Comparison of ENCODE assay signal across 17 mouse cellular contexts in genomic region chr12:4045992-4046391, GRCm38 (mm10). TPM values are rescaled to one million over a fixed set of nuclear protein-coding genes. Genes with fewer than 3 reads are reported as not detected.
A peak's percentile ranks its signal among the peaks of the same experiment; 100 is the strongest.
DNase-seq lines count a peak whose midpoint lies in the region; ATAC-seq lines count a peak whose summit lies in the region.
"Had no signal": no experiment of that assay in that cellular context is flagged by ENCODE, and none has a peak within 500 bp of the region (broad histone marks: within the 10 kb centered on the region; RNA-seq: fewer than 3 reads in every experiment).

No protein-coding gene starts in this region.

- no peaks in the 10 kb centered on the region for H3K9me3 ChIP-seq in heart, embryonic 10.5 days
- no peaks in the 10 kb centered on the region for H3K9me3 ChIP-seq in heart, embryonic 14.5 days (ENCODE audit: control insufficient read depth, low read length)
- H3K9me3 ChIP-seq in intestine, embryonic 15.5 days = no peaks in the 10 kb centered on the region
- no peaks in the 10 kb centered on the region for H3K9me3 ChIP-seq in hindbrain, embryonic 16.5 days (ENCODE audit: control insufficient read depth, low read length)
- no peaks in the 10 kb centered on the region for H3K9me3 ChIP-seq in kidney, embryonic 15.5 days (replicated peaks)
- H3K9me3 ChIP-seq: embryonic facial prominence, embryonic 12.5 days; forebrain, embryonic 15.5 days; hindbrain, embryonic 10.5 days had no signal

- H3K4me3 ChIP-seq in heart, embryonic 10.5 days = no peak overlapping the region
- H3K4me3 ChIP-seq in heart, embryonic 14.5 days (ENCODE audit: control insufficient read depth in 1 of 2, insufficient read depth in 1 of 2, low read depth in 1 of 2, low read length in 2 of 2) = no peak overlapping the region
- no peak overlapping the region for H3K4me3 ChIP-seq in intestine, embryonic 15.5 days (replicated peaks)
- no peak overlapping the region for H3K4me3 ChIP-seq in hindbrain, embryonic 16.5 days (ENCODE audit: low read length)
- H3K4me3 ChIP-seq in kidney, embryonic 15.5 days (replicated peaks) = no peak overlapping the region
- H3K4me3 ChIP-seq: embryonic facial prominence, embryonic 12.5 days; forebrain, embryonic 15.5 days; hindbrain, embryonic 10.5 days had no signal

- DNase-seq in heart, embryonic 10.5 days (ENCODE audit: low spot score) = peak; percentile 77
- no peak for DNase-seq in heart, postnatal 25 days (ENCODE audit: low spot score)
- no peak for DNase-seq in heart, postnatal 10 days
- DNase-seq: adrenal gland, postnatal 10 days; cerebellum, adult 11 months; cerebellum, adult 9-10 months; cerebellum, postnatal 25 days; gastrocnemius, postnatal 36 days; kidney, adult 18-20 months had no signal

- no peaks in the 10 kb centered on the region for H3K27me3 ChIP-seq in heart, embryonic 10.5 days (ENCODE audit: insufficient read depth, poor library complexity, severe bottlenecking)
- no peaks in the 10 kb centered on the region for H3K27me3 ChIP-seq in heart, embryonic 14.5 days (ENCODE audit: control insufficient read depth, insufficient read depth, low read length)
- no peaks in the 10 kb centered on the region for H3K27me3 ChIP-seq in intestine, embryonic 15.5 days (replicated peaks)
- H3K27me3 ChIP-seq in hindbrain, embryonic 16.5 days (replicated peaks; ENCODE audit: control insufficient read depth, insufficient read depth, low read length) = no peaks in the 10 kb centered on the region
- peaks cover 4% of the 10 kb centered on the region for H3K27me3 ChIP-seq in kidney, embryonic 15.5 days
- H3K27me3 ChIP-seq: forebrain, embryonic 15.5 days had no signal

- no peaks in the 10 kb centered on the region for H3K36me3 ChIP-seq in heart, embryonic 10.5 days
- H3K36me3 ChIP-seq in heart, embryonic 14.5 days (ENCODE audit: control insufficient read depth, insufficient read depth, low read length) = no peaks in the 10 kb centered on the region
- no peaks in the 10 kb centered on the region for H3K36me3 ChIP-seq in intestine, embryonic 15.5 days
- H3K36me3 ChIP-seq in hindbrain, embryonic 16.5 days (ENCODE audit: control insufficient read depth, insufficient read depth, low read length) = no peaks in the 10 kb centered on the region
- H3K36me3 ChIP-seq in kidney, embryonic 15.5 days = no peaks in the 10 kb centered on the region
- H3K36me3 ChIP-seq: embryonic facial prominence, embryonic 12.5 days; forebrain, embryonic 15.5 days; hindbrain, embryonic 10.5 days had no signal

- H3K27ac ChIP-seq in heart, embryonic 10.5 days = peak overlapping the region; percentile 79; the same call in 1 of the 2 replicates
- H3K27ac ChIP-seq in heart, embryonic 14.5 days (replicated peaks in 1 of 2; ENCODE audit: control insufficient read depth in 1 of 2, insufficient read depth in 1 of 2, low read depth in 2 of 2, low read length in 2 of 2) = peak overlapping the region; percentile 61 to 71
- H3K27ac ChIP-seq in intestine, embryonic 15.5 days = no peak overlapping the region
- H3K27ac ChIP-seq in hindbrain, embryonic 16.5 days (ENCODE audit: low read depth, low read length) = no peak overlapping the region
- H3K27ac ChIP-seq in kidney, embryonic 15.5 days = no peak overlapping the region
- H3K27ac ChIP-seq: embryonic facial prominence, embryonic 12.5 days; forebrain, embryonic 15.5 days; hindbrain, embryonic 10.5 days; hindbrain, embryonic 14.5 days had no signal

- H3K4me1 ChIP-seq in heart, embryonic 10.5 days = peaks cover 47% of the 10 kb centered on the region
- H3K4me1 ChIP-seq in heart, embryonic 14.5 days (ENCODE audit: control insufficient read depth in 2 of 2, insufficient read depth in 2 of 2, low read length in 2 of 2) = peaks cover 27 to 30% of the 10 kb centered on the region in 2 experiments
- H3K4me1 ChIP-seq in intestine, embryonic 15.5 days (replicated peaks) = no peaks in the 10 kb centered on the region
- H3K4me1 ChIP-seq in hindbrain, embryonic 16.5 days (ENCODE audit: control insufficient read depth, insufficient read depth, low read depth, low read length) = no peaks in the 10 kb centered on the region
- no peaks in the 10 kb centered on the region for H3K4me1 ChIP-seq in kidney, embryonic 15.5 days
- H3K4me1 ChIP-seq: embryonic facial prominence, embryonic 12.5 days; forebrain, embryonic 15.5 days had no signal

- no peak overlapping the region for H3K9ac ChIP-seq in heart, embryonic 14.5 days (ENCODE audit: low read length)
- H3K9ac ChIP-seq in intestine, embryonic 15.5 days = no peak overlapping the region
- no peak overlapping the region for H3K9ac ChIP-seq in hindbrain, embryonic 16.5 days (ENCODE audit: low read depth, low read length)
- no peak overlapping the region for H3K9ac ChIP-seq in kidney, embryonic 15.5 days
- H3K9ac ChIP-seq: embryonic facial prominence, embryonic 12.5 days; forebrain, embryonic 15.5 days; hindbrain, embryonic 14.5 days had no signal

- intact Hi-C loops in heart, postnatal 25 days (cut with DNase I) = no loop called here
- intact Hi-C loops in heart, postnatal 10 days (cut with DNase I) = no loop called here

- ATAC-seq in heart, embryonic 14.5 days (ENCODE audit: insufficient number of reproducible peaks, insufficient read depth, low FRiP score, low read depth) = peak; percentile 59
- ATAC-seq in intestine, embryonic 15.5 days = peak; percentile 15; the same call in 1 of the 2 replicates
- no peak for ATAC-seq in hindbrain, embryonic 16.5 days
- ATAC-seq in kidney, embryonic 15.5 days (replicated peaks; ENCODE audit: low FRiP score) = no peak
- ATAC-seq: forebrain, embryonic 15.5 days had no signal

- peak overlapping the region; percentile 31; the same call in 1 of the 2 replicates for H3K4me2 ChIP-seq in heart, embryonic 14.5 days (ENCODE audit: low read length)
- H3K4me2 ChIP-seq in intestine, embryonic 15.5 days (replicated peaks) = no peak overlapping the region
- no peak overlapping the region for H3K4me2 ChIP-seq in hindbrain, embryonic 16.5 days (ENCODE audit: low read length)
- H3K4me2 ChIP-seq in kidney, embryonic 15.5 days = no peak overlapping the region
- H3K4me2 ChIP-seq: embryonic facial prominence, embryonic 12.5 days; forebrain, embryonic 15.5 days; hindbrain, embryonic 14.5 days had no signal

- 21% methylated on average over 1 of the region's 1 CpGs for WGBS in heart, embryonic 10.5 days
- WGBS in heart, embryonic 14.5 days = 9% methylated on average over 1 of the region's 1 CpGs
- WGBS in intestine, embryonic 15.5 days = 42% methylated on average over 1 of the region's 1 CpGs
- whole genome bisulfite sequencing in hindbrain, embryonic 16.5 days = 78% methylated on average over 1 of the region's 1 CpGs
- WGBS in kidney, embryonic 15.5 days = 62% methylated on average over 1 of the region's 1 CpGs

RNA-seq across cellular contexts. Expression of gene Efr3b, which starts 7.3 kb away (rescaled TPM):
- 9.9 and 16.0 TPM in 2 replicates for polyA plus RNA-seq in heart, embryonic 10.5 days (2016; fragmentation: Nextera tagmentation; extraction: Ambion mirVana)
- total RNA-seq in heart, postnatal 25 days (2021) = 1 to 10 TPM; 7.3 to 7.9 TPM
- 4.4 and 5.6 TPM in 2 replicates for polyA plus RNA-seq in heart, embryonic 14.5 days (2014; fragmentation: Nextera tagmentation; extraction: Ambion mirVana)
- total RNA-seq in heart, postnatal 10 days (2021) = 10 to 100 TPM in 1 of 2 experiments, 1 to 10 TPM in 1; 9.8 to 15.8 TPM
- 3.0 and 3.2 TPM in 2 replicates for polyA plus RNA-seq in intestine, embryonic 15.5 days (2015; fragmentation: Nextera tagmentation; extraction: Ambion mirVana)
- polyA plus RNA-seq in hindbrain, embryonic 16.5 days (2015; fragmentation: Nextera tagmentation; extraction: Ambion mirVana) = 34.2 and 39.0 TPM in 2 replicates
- 3.4 TPM in 2 replicates for polyA plus RNA-seq in kidney, embryonic 15.5 days (2015; fragmentation: Nextera tagmentation; extraction: Ambion mirVana)

RNA-seq across cellular contexts. Expression of gene Dnajc27, which starts 36.4 kb away (rescaled TPM):
- 8.2 and 11.0 TPM in 2 replicates for polyA plus RNA-seq in heart, embryonic 10.5 days (2016; fragmentation: Nextera tagmentation; extraction: Ambion mirVana)
- total RNA-seq in heart, postnatal 25 days (2021) = 1 to 10 TPM; 7.2 TPM
- 7.8 and 8.7 TPM in 2 replicates for polyA plus RNA-seq in heart, embryonic 14.5 days (2014; fragmentation: Nextera tagmentation; extraction: Ambion mirVana)
- 1 to 10 TPM; 6.8 to 7.3 TPM for total RNA-seq in heart, postnatal 10 days (2021)
- 4.3 and 5.4 TPM in 2 replicates for polyA plus RNA-seq in intestine, embryonic 15.5 days (2015; fragmentation: Nextera tagmentation; extraction: Ambion mirVana)
- polyA plus RNA-seq in hindbrain, embryonic 16.5 days (2015; fragmentation: Nextera tagmentation; extraction: Ambion mirVana) = 24.1 and 24.3 TPM in 2 replicates
- 6.3 and 7.1 TPM in 2 replicates for polyA plus RNA-seq in kidney, embryonic 15.5 days (2015; fragmentation: Nextera tagmentation; extraction: Ambion mirVana)

Comparison
In these comparisons a context has a peak if more than half of its experiments do, and no peak if none do; other contexts are left out.
1. H3K27ac ChIP-seq: peak in heart, embryonic 10.5 days (single experiment) and heart, embryonic 14.5 days (2 of 2); none in intestine, embryonic 15.5 days (single experiment), hindbrain, embryonic 16.5 days (single experiment) and kidney, embryonic 15.5 days (single experiment).
2. ATAC-seq: peak in heart, embryonic 14.5 days (single experiment) and intestine, embryonic 15.5 days (single experiment); none in hindbrain, embryonic 16.5 days (single experiment) and kidney, embryonic 15.5 days (single experiment).